Mouse (Mus musculus) spleen, adult 12 weeks (tissue): Measurements from ENCODE around the gene Axin1.
"Not testable (repeated sequence)": the region's sequence is repeated elsewhere in the genome, so short reads cannot be mapped to it uniquely, and the experiment has no call there.

Experiments used
- DNase-seq: peaks from one replicate; pipeline ENCODE4 v3.0.0; 2022; ENCODE audit warnings: low spot score

The Axin1 gene

DNA sequence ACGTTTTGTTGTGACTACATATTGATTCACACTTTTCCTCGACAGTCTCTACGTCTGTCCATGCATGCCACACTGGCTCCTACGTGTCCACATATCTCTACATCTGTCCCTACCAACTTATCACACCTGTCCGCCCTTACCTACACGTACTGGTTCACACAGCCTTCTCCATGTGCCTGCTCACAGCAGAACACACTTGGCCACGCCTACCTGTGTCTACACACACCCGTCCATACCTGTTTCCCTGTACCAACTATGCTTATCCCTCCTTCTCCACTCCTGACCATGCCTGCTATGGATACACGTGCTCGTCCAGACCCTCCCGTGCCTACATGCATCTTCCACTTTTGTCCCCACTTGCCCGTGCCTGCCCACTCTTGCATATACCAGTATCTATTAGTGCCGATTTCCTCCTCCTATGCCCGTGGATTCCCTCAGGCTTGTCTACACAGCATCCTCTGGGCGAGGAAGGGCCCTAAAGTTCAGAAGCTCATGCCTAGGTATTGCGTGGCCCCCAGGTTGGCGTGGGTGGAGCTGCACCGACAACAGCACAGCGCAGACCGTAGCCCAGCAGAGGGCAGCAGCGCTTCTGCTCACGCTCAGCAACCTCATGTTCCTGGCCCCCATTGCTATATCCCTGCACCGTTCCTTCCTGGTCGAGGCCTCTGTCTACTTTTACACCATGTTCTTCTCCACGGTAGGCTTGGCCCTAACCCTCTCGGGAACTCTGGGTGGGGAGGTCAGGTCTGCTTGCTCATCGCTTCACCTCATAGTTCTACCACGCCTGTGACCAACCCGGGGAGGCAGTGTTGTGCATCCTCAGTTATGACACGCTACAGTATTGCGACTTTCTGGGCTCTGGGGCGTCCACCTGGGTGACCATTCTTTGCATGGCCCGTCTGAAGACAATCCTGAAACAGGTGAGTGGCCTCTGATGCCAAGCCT is 18.4 kb upstream of the Axin1 start:
- no peak for DNase-seq

- DNase-seq = no peak
Observed at GRCm38 (mm10) chr17:26122431-26123140, 15.9 kb upstream of the Axin1 start.

- DNase-seq = peak; percentile 75
Observed at GRCm38 (mm10) chr17:26123267-26123684, 15.2 kb upstream of the Axin1 start, which contains the start of gene Mrpl28. Mrpl28 (plus strand) TSS chr17:26123500.

DNA sequence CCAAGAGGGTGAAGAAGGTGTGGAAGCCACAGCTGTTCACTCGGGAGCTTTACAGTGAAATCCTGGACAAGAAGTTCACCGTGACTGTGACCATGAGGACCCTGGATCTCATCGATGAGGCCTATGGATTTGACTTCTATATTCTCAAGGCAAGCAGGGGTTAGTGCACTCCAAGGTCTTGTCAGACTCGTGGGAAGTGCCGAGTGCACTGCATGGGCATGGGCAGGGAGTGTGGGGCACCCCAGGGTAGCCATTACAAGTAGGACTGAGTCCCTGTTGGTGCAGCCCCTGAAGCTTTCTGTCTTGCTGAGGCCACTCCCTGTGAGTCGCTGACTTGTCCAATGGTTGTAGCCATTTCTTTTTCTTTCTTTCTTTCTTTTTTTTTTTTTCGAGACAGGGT is 13.9 kb upstream of the Axin1 start:
- DNase-seq = no peak

- no peak for DNase-seq
Observed at GRCm38 (mm10) chr17:26125226-26125625, 13.3 kb upstream of the Axin1 start.

DNA sequence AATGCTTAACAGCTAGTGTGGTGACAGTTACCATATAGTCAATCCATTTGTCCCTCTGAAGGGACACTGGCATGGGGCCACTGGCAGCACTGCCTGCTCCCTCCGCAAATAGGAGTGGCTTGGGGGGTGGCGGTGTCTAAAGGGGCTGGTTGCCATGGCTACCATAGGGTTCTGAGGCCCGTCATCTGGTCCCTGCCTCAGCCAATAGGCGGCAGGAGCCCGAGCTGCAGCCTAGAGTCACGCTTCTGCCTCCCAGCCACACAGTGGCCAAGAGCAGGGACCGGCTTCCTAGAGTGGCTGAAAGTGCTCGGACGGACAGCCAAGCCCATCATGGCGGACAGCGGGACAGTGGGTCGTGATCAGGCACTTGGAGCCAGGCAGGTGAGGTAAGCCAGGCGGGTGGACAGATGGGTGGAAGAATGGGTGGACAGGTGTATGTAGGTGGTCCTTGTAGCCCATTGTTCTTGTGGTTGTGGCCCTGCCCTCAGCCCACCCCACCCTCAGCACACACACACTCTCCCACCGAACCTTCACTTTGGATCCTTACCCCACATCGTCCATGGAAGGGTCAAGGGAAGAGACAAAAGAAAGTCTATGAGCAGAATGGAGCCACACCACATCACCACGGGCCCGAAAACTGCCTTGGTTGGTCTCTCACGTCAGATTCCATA is 7.3 kb upstream of the Axin1 start:
- DNase-seq = no peak

GRCm38 (mm10) chr17:26131856-26132853 is 6.3 kb upstream of the Axin1 start:
- DNase-seq = no peak

GRCm38 (mm10) chr17:26137106-26137750 is 1.3 kb upstream of the Axin1 start:
- DNase-seq = no peak

DNA sequence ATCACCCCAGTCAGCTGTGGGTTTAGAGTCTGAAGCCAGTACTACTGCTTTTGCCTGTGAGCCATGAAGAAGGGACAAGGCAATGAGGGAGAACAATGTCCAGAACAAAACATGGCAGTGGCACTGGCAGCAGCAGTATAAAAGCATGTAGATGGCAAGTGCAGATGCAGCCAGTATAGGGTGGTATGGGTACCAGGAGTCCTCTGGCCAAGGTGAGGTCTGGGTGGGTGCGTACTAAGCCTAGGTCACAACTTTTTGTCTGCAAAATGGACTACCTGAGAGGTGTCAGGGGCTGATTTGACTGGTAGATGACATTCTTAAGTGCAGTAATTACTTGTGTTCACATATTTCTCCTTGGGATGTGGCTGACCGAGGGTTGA is 747 bp upstream of the Axin1 start:
- no peak for DNase-seq

GRCm38 (mm10) chr17:26138901-26139381 is 453 bp downstream of the Axin1 start:
- no peak for DNase-seq

DNA sequence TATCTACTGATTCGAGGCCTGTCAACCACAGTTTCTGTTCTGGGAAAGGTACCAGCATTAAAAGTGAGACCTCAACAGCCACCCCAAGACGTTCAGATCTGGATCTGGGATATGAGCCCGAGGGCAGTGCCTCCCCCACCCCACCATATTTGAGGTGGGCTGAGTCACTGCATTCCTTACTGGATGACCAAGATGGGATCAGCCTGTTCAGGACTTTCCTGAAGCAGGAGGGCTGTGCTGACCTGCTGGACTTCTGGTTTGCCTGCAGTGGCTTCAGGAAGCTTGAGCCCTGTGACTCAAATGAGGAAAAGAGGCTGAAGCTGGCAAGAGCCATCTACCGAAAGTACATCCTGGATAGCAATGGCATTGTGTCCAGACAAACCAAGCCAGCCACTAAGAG is 4.3 kb downstream of the Axin1 start:
- no peak for DNase-seq

DNA sequence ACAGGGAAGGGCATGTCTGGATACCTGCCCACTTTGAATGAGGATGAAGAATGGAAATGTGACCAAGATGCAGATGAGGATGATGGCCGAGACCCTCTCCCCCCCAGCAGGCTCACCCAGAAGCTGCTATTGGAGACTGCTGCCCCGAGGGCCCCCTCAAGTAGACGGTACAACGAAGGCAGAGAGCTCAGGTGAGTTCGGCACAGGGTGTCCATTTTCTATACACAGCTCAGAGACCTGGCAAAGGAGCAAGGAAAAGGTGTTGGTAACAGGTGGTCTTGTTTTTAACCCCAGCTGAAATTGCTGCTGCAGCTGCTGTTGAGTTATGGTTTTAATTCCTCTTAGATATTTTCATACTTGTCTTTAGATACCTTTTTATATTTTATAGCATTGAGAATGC is 4.9 kb downstream of the Axin1 start:
- no peak for DNase-seq

GRCm38 (mm10) chr17:26149056-26149455 is 10.6 kb downstream of the Axin1 start:
- DNase-seq = no peak

DNA sequence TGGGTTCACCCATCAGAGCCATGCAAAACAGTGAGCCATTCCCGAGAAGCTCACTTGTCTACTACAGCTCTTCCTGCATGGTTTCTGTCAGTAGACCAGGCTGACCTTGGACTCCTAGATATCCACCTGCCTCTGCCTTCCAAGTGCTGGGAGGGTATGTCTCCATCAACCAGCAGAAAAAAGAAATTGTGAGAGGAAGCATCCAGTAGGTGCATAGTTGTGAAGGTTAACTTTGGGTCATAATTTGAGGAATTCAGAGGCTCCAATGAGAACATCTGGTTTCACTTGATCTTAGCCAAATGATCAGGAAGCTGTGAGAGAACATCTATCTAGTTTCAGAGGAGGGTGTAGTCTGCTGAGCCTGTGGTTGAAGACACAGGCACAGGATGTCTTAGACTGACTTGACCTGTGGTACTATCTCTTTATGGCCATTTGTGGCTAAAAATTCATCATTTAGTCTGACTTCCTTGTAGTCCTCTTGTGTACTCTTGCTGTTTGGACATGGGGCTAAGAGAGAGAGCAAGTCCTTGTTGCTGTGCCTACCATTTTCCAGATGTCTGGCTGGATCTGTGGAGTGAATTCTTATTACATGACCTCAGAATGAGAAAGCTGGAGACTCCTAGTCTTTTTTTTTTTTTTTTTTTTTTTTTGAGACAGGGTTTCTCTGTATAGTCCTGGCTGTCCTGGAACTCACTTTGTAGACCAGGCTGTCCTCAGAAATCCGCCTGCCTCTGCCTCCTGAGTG is 13.6 kb downstream of the Axin1 start:
- no peak for DNase-seq

GRCm38 (mm10) chr17:26162736-26163135 is 24.2 kb downstream of the Axin1 start:
- DNase-seq = no peak

DNA sequence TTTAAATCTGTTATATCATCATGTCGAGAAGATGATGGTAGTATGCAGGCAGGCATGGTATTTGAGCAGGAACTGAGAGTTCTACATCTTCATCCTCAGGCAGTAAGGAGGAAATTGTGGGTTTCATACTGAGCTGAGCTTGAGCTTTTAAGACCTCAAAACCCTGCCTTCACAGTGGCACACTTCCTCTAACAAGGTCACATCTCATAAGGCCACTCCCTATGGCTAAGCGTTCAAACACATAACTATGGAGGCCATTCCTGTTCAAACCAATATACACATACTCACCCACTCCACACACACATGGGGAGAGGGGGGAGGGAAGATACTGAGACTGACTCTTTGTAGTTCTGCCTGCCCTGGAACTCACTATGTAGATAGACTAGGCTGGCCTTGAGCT is 29.6 kb downstream of the Axin1 start:
- DNase-seq = no peak

DNA sequence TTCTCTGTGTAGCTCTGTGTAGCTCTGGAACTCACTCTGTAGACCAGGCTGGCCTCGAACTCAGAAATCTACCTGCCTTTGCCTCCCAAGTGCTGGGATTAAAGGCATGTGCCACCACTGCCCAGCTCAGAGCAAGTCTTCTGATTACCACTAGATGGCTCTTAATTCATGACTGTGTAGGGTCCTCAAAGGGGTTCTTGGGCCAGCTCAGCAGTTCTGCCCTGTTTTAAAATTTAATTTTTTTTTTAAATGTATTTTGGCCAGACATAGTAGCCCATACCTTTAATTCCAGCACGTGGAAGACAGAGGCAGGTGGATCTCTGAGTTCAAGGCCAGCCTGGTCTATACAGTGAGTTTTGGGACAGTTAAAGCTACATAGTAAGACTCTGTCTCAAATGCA is 36.8 kb downstream of the Axin1 start:
- DNase-seq = not testable (repeated sequence)

- DNase-seq = no peak
Observed at GRCm38 (mm10) chr17:26178611-26179010, 40.1 kb downstream of the Axin1 start.

DNA sequence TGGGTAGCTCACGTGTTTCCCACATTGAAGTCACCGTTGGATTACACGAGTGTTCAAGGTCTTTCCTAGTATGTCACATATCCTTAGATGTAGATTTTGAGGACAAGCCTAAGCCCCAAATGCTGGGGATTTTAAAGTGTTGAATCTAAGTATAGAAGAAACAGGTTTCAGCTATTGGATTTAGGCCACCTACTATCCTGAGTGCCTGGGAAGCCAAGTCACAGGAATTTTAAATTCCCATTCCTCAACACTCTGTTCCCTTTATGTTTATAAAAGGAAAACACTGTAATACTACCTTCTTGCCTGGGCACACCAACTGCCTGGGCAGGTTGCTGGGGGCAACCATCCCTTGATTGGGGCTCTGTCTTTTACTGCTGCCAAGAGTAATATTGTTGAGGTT is 42.7 kb downstream of the Axin1 start:
- no peak for DNase-seq

- DNase-seq = no peak
Observed at GRCm38 (mm10) chr17:26187592-26187991, 49.1 kb downstream of the Axin1 start.
